Mouse (Mus musculus) ES-Bruce4 (cell line): Measurements from ENCODE around the gene Cacna1d. TPM values are rescaled to one million over a fixed set of nuclear protein-coding genes. Genes with fewer than 3 reads are reported as not detected.

ENCODE experiments used
- H3K27ac ChIP-seq: 2 replicates; pipeline ENCODE4 v1.5.1; 2012; ENCODE audit warnings: low read length, inconsistent platforms; ENCODE audit not compliant: insufficient read depth
- H3K27me3 ChIP-seq: 2 replicates; pipeline ENCODE4 v1.6.1; 2012; ENCODE audit warnings: mild to moderate bottlenecking, low read length, inconsistent platforms; ENCODE audit not compliant: control insufficient read depth, poor library complexity, insufficient read depth, severe bottlenecking
- H3K36me3 ChIP-seq: 2 replicates; pipeline ENCODE4 v1.6.1; 2012; ENCODE audit warnings: inconsistent platforms, mild to moderate bottlenecking, low read length, moderate library complexity; ENCODE audit not compliant: control insufficient read depth, poor library complexity, insufficient read depth, severe bottlenecking
- H3K4me1 ChIP-seq: one replicate; pipeline ENCODE4 v1.8.1; 2011; ENCODE audit warnings: low read length; ENCODE audit not compliant: control insufficient read depth, insufficient read depth
- H3K4me3 ChIP-seq: 2 replicates; pipeline ENCODE4 v1.5.1; 2011; ENCODE audit warnings: low read depth, mild to moderate bottlenecking, low read length
- H3K9ac ChIP-seq: 2 replicates; pipeline ENCODE4 v1.6.1; 2012; ENCODE audit warnings: low read depth, mild to moderate bottlenecking, inconsistent platforms; ENCODE audit not compliant: poor library complexity, severe bottlenecking
- H3K9me3 ChIP-seq: replicated peaks from 2 replicates; pipeline ENCODE4 v1.6.1; 2012; ENCODE audit warnings: mild to moderate bottlenecking, low read length, inconsistent platforms; ENCODE audit not compliant: control insufficient read depth, poor library complexity, insufficient read depth, severe bottlenecking
- CTCF ChIP-seq: IDR thresholded peaks from one replicate; pipeline ENCODE4 v1.8.1; 2011; ENCODE audit warnings: low read depth, low read length
- EP300 ChIP-seq: IDR thresholded peaks from 2 replicates; pipeline ENCODE4 v1.6.1; 2011; ENCODE audit warnings: low read depth, low read length; ENCODE audit not compliant: insufficient read depth
- POLR2A ChIP-seq: IDR thresholded peaks from one replicate; pipeline ENCODE4 v1.8.1; 2011; ENCODE audit warnings: low read length; ENCODE audit not compliant: insufficient read depth
- polyA plus RNA-seq: library from polyadenylated mRNA; stranded (reverse); fragments of >200 nt; gene quantifications from 2 replicates; pipeline ENCODE4 v1.2.4, GENCODE M21; 2011; ENCODE audit warnings: low read depth; ENCODE audit not compliant: missing spikeins, insufficient read depth, insufficient read length

Cacna1d gene
- polyA plus RNA-seq, 1 experiment: 0.24 TPM

- Histone ChIP-seq H3K27me3 (no peaks in the 10 kb centered on the region), H3K4me3 (no peak overlapping the region), H3K9me3 (no peaks in the 10 kb centered on the region), H3K9ac (no peak overlapping the region), H3K4me1 (no peaks in the 10 kb centered on the region), H3K27ac (no peak overlapping the region), H3K36me3 (no peaks in the 10 kb centered on the region)
- no peak for TF ChIP-seq POLR2A
Measured at GRCm38 (mm10) chr14:30343740-30344139, 147.5 kb downstream of the Cacna1d start.

GRCm38 (mm10) chr14:30341825-30342590 is 149.2 kb downstream of the Cacna1d start:
- Histone ChIP-seq H3K27me3 (no peaks in the 10 kb centered on the region), H3K4me3 (no peak overlapping the region), H3K9me3 (no peaks in the 10 kb centered on the region), H3K4me1 (no peaks in the 10 kb centered on the region), H3K36me3 (no peaks in the 10 kb centered on the region), H3K27ac (no peak overlapping the region), H3K9ac (no peak overlapping the region)
- no peak for TF ChIP-seq EP300
- TF ChIP-seq CTCF: no peak
- TF ChIP-seq POLR2A: no peak

- no peaks in the 10 kb centered on the region for H3K36me3 ChIP-seq
- no peaks in the 10 kb centered on the region for H3K4me1 ChIP-seq
- no peak overlapping the region for H3K9ac ChIP-seq
- H3K27ac ChIP-seq: no peak overlapping the region
- H3K4me3 ChIP-seq: no peak overlapping the region
- TF ChIP-seq EP300 (no peak), CTCF (no peak), POLR2A (no peak)
- no peaks in the 10 kb centered on the region for H3K9me3 ChIP-seq
- H3K27me3 ChIP-seq: no peaks in the 10 kb centered on the region
Measured at GRCm38 (mm10) chr14:30340140-30340539, 151.1 kb downstream of the Cacna1d start.

- Histone ChIP-seq H3K9me3 (no peaks in the 10 kb centered on the region), H3K9ac (no peak overlapping the region), H3K27ac (no peak overlapping the region), H3K36me3 (no peaks in the 10 kb centered on the region), H3K4me1 (no peaks in the 10 kb centered on the region), H3K4me3 (no peak overlapping the region), H3K27me3 (no peaks in the 10 kb centered on the region)
- no peak for TF ChIP-seq CTCF
- TF ChIP-seq EP300: no peak
- no peak for TF ChIP-seq POLR2A
Measured at GRCm38 (mm10) chr14:30331856-30332255, 159.4 kb downstream of the Cacna1d start.

- Histone ChIP-seq H3K27me3 (no peaks in the 10 kb centered on the region), H3K4me1 (no peaks in the 10 kb centered on the region), H3K36me3 (no peaks in the 10 kb centered on the region), H3K9ac (no peak overlapping the region), H3K4me3 (no peak overlapping the region), H3K9me3 (no peaks in the 10 kb centered on the region), H3K27ac (no peak overlapping the region)
- TF ChIP-seq POLR2A (no peak), EP300 (no peak), CTCF (no peak)
Measured at GRCm38 (mm10) chr14:30330416-30331181, 160.7 kb downstream of the Cacna1d start.

- no peaks in the 10 kb centered on the region for H3K9me3 ChIP-seq
- no peaks in the 10 kb centered on the region for H3K36me3 ChIP-seq
- no peak overlapping the region for H3K4me3 ChIP-seq
- TF ChIP-seq POLR2A: no peak
- TF ChIP-seq CTCF: no peak
- TF ChIP-seq EP300: no peak
- no peaks in the 10 kb centered on the region for H3K27me3 ChIP-seq
- H3K9ac ChIP-seq: no peak overlapping the region
- no peak overlapping the region for H3K27ac ChIP-seq
- H3K4me1 ChIP-seq: no peaks in the 10 kb centered on the region
Measured at GRCm38 (mm10) chr14:30329109-30329508, 162.1 kb downstream of the Cacna1d start.
